Mouse (Mus musculus): ENCODE measurements around the gene Iba57.

GRCm38 (mm10) chr11:59135051-59135820 lies 28.3 kb downstream of the Iba57 start:
- TF ChIP-seq CTCF (IDR thresholded peaks at IDR 0.05; ENCODE audit: low read depth) (no peak), EP300 (IDR thresholded peaks at IDR 0.05; ENCODE audit: low read depth) (no peak)
